Comparison of ENCODE assay signal across 15 mouse cellular contexts in the genomic region with DNA sequence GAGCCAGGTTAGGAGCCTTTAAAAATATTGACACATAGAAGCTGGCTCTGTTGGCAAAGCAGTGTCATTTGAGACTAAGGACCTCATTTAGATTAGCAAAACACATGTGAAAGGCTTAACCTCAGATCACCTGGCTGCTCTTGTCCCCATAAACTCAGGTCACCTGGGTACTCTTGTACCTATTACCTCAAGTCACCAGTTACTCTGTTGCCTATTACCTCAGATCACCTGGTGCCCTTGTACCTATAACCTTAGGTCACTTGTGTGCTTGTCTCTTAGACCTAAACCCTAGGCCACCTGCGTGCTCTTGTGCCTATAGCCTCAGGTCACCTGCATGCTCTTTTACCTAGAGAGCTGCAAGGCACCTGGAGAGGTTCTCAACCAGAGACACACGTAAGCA.
A peak's percentile ranks its signal among the peaks of the same experiment; 100 is the strongest.
DNase-seq lines count a peak whose midpoint lies in the region; ATAC-seq and TF ChIP-seq lines count a peak whose summit lies in the region.
"Had no signal": no experiment of that assay in that cellular context is flagged by ENCODE, and none has a peak within 500 bp of the region (broad histone marks: within the 10 kb centered on the region; RNA-seq: fewer than 3 reads in every experiment).

No protein-coding gene starts in this region.

- no peaks in the 10 kb centered on the region for H3K36me3 ChIP-seq in embryonic facial prominence, embryonic 14.5 days (ENCODE audit: control insufficient read depth, insufficient read depth, low read length)
- no peaks in the 10 kb centered on the region for H3K36me3 ChIP-seq in embryonic facial prominence, embryonic 10.5 days (replicated peaks)
- H3K36me3 ChIP-seq in hindbrain, postnatal 0 days (ENCODE audit: insufficient read depth, low read length): no peaks in the 10 kb centered on the region
- no peaks in the 10 kb centered on the region for H3K36me3 ChIP-seq in neural tube, embryonic 14.5 days (ENCODE audit: control insufficient read depth, insufficient read depth, low read length)
- H3K36me3 ChIP-seq: heart, embryonic 12.5 days had no signal

- TF ChIP-seq CTCF in layer of hippocampus, adult 2 months (conservative IDR thresholded peaks at IDR 0.05): no peak
- no peak for TF ChIP-seq CTCF in hindbrain, postnatal 0 days (IDR thresholded peaks at IDR 0.05; ENCODE audit: low read depth)

- WGBS in embryonic facial prominence, embryonic 14.5 days: 89% methylated on average over 2 of the region's 2 CpGs
- 91% methylated on average over 2 of the region's 2 CpGs for WGBS in embryonic facial prominence, embryonic 10.5 days
- WGBS in hindbrain, postnatal 0 days: 83% methylated on average over 2 of the region's 2 CpGs
- WGBS in neural tube, embryonic 14.5 days: 80% methylated on average over 2 of the region's 2 CpGs

- H3K4me3 ChIP-seq in embryonic facial prominence, embryonic 14.5 days (ENCODE audit: low read depth, low read length): no peak overlapping the region
- H3K4me3 ChIP-seq in embryonic facial prominence, embryonic 10.5 days: no peak overlapping the region
- H3K4me3 ChIP-seq in layer of hippocampus, adult 2 months: peak overlapping the region; percentile 64
- no peak overlapping the region for H3K4me3 ChIP-seq in hindbrain, postnatal 0 days (ENCODE audit: low read length)
- peak overlapping the region; percentile 34 for H3K4me3 ChIP-seq in neural tube, embryonic 14.5 days (ENCODE audit: low read depth, low read length)
- H3K4me3 ChIP-seq: erythroblast, embryonic 14.5 days; heart, embryonic 12.5 days had no signal

- H3K27me3 ChIP-seq in embryonic facial prominence, embryonic 14.5 days (replicated peaks; ENCODE audit: control insufficient read depth, insufficient read depth, low read length): 0 out of 2 replicates have a peak, but pooled peaks cover 7% of the 10 kb centered on the region
- peaks cover 93% of the 10 kb centered on the region for H3K27me3 ChIP-seq in embryonic facial prominence, embryonic 10.5 days (replicated peaks; ENCODE audit: low read depth, poor library complexity, severe bottlenecking)
- no peaks in the 10 kb centered on the region for H3K27me3 ChIP-seq in hindbrain, postnatal 0 days (ENCODE audit: insufficient read depth, low read length)
- no peaks in the 10 kb centered on the region for H3K27me3 ChIP-seq in neural tube, embryonic 14.5 days (ENCODE audit: control insufficient read depth, insufficient read depth, low read length)

- intact Hi-C loops in left cerebral cortex, postnatal 25 days (cut with DNase I): no loop called here

- no peak for DNase-seq in embryonic facial prominence, embryonic 14.5 days (ENCODE audit: low spot score)
- no peak for DNase-seq in embryonic facial prominence, embryonic 10.5 days (ENCODE audit: low spot score)
- DNase-seq in layer of hippocampus, adult 2 months (ENCODE audit: low spot score in 2 of 2): no peak
- no peak for DNase-seq in layer of hippocampus, adult 18-20 months (ENCODE audit: low spot score in 2 of 2)
- no peak for DNase-seq in hindbrain, postnatal 0 days (ENCODE audit: low spot score)
- no peak for DNase-seq in left cerebral cortex, postnatal 25 days (ENCODE audit: low spot score in 2 of 2)
- no peak for DNase-seq in lung, postnatal 10 days
- DNase-seq: cerebellum, adult 18-20 months; embryo, embryonic 11 days; heart, postnatal 4 days; layer of hippocampus, adult 9-11 months; lung, postnatal 4 days had no signal

- no peak overlapping the region for H3K9ac ChIP-seq in embryonic facial prominence, embryonic 14.5 days (ENCODE audit: low read depth, low read length)
- H3K9ac ChIP-seq in hindbrain, postnatal 0 days (replicated peaks; ENCODE audit: low read length): no peak overlapping the region
- H3K9ac ChIP-seq in neural tube, embryonic 14.5 days (replicated peaks; ENCODE audit: low read depth, low read length): peak overlapping the region; percentile 33; the same call in 1 of the 2 replicates
- H3K9ac ChIP-seq: heart, embryonic 12.5 days had no signal

- no peak for ATAC-seq in embryonic facial prominence, embryonic 14.5 days (ENCODE audit: low read depth)
- no peak for ATAC-seq in hindbrain, postnatal 0 days
- no peak for ATAC-seq in neural tube, embryonic 14.5 days (ENCODE audit: low read depth)

- H3K27ac ChIP-seq in embryonic facial prominence, embryonic 14.5 days (replicated peaks; ENCODE audit: low read depth, low read length): no peak overlapping the region
- no peak overlapping the region for H3K27ac ChIP-seq in embryonic facial prominence, embryonic 10.5 days (replicated peaks)
- peak overlapping the region; percentile 32; the same call in 1 of the 2 replicates for H3K27ac ChIP-seq in layer of hippocampus, adult 2 months
- H3K27ac ChIP-seq in hindbrain, postnatal 0 days: no peak overlapping the region
- H3K27ac ChIP-seq in neural tube, embryonic 14.5 days (ENCODE audit: low read depth, low read length): no peak overlapping the region

- H3K9me3 ChIP-seq in embryonic facial prominence, embryonic 14.5 days (ENCODE audit: control insufficient read depth, low read length): no peaks in the 10 kb centered on the region
- H3K9me3 ChIP-seq in embryonic facial prominence, embryonic 10.5 days: no peaks in the 10 kb centered on the region
- no peaks in the 10 kb centered on the region for H3K9me3 ChIP-seq in hindbrain, postnatal 0 days (ENCODE audit: low read length)
- H3K9me3 ChIP-seq in neural tube, embryonic 14.5 days (ENCODE audit: control insufficient read depth, low read length): no peaks in the 10 kb centered on the region
- H3K9me3 ChIP-seq: heart, embryonic 12.5 days had no signal

- H3K4me2 ChIP-seq in embryonic facial prominence, embryonic 14.5 days (ENCODE audit: low read depth, low read length): 0 out of 2 replicates have a peak overlapping the region, but pooled peaks have one; percentile 7
- peak overlapping the region; percentile 37 for H3K4me2 ChIP-seq in hindbrain, postnatal 0 days (ENCODE audit: low read depth, low read length)
- H3K4me2 ChIP-seq in neural tube, embryonic 14.5 days (ENCODE audit: low read depth, low read length): peak overlapping the region; percentile 49
- H3K4me2 ChIP-seq: heart, embryonic 12.5 days had no signal

- H3K4me1 ChIP-seq in embryonic facial prominence, embryonic 14.5 days (ENCODE audit: control insufficient read depth, insufficient read depth, low read length): peaks cover 10% of the 10 kb centered on the region; the same call in 1 of the 2 replicates
- H3K4me1 ChIP-seq in embryonic facial prominence, embryonic 10.5 days: peaks cover 33% of the 10 kb centered on the region
- 0 out of 2 replicates have a peak, but pooled peaks cover 7% of the 10 kb centered on the region for H3K4me1 ChIP-seq in hindbrain, postnatal 0 days (ENCODE audit: insufficient read depth, low read length)
- peaks cover 16% of the 10 kb centered on the region for H3K4me1 ChIP-seq in neural tube, embryonic 14.5 days (ENCODE audit: control insufficient read depth, insufficient read depth, low read length)

Comparison
In these comparisons a context has a peak if more than half of its experiments do, and no peak if none do; other contexts are left out.
1. H3K4me3 ChIP-seq: peak in layer of hippocampus, adult 2 months (single experiment) and neural tube, embryonic 14.5 days (single experiment); none in embryonic facial prominence, embryonic 14.5 days (single experiment), embryonic facial prominence, embryonic 10.5 days (single experiment) and hindbrain, postnatal 0 days (single experiment).
2. Peak in every context shown above with its lines, with median percentiles within 50 percentile points of each other: H3K4me2 ChIP-seq.